Mouse (Mus musculus) kidney, postnatal 0 days (tissue): ENCODE results near the gene Rgs3. TPM values are rescaled to one million over a fixed set of nuclear protein-coding genes. Genes with fewer than 3 reads are reported as not detected.
"Not testable (repeated sequence)": the region's sequence is repeated elsewhere in the genome, so short reads cannot be mapped to it uniquely, and the experiment has no call there.

Source experiments
- ATAC-seq: fragments of 200-750 bp; cut with Nextera tagmentation; replicated peaks from 2 replicates; pipeline ENCODE4 v1.8.0; 2017; ENCODE audit warnings: low read depth, moderate number of reproducible peaks, moderate TSS enrichment, moderate library complexity; ENCODE audit not compliant: low FRiP score
- DNase-seq: peaks from one replicate; pipeline ENCODE4 v3.0.0-alpha.2; 2016; ENCODE audit warnings: low spot score
- H3K27ac ChIP-seq: fragments of 300-500 bp; sonication (generic); 2 replicates; pipeline ENCODE4 v1.5.1; 2014; ENCODE audit warnings: mild to moderate bottlenecking
- H3K27me3 ChIP-seq: fragments of 300-500 bp; sonication (generic); 2 replicates; pipeline ENCODE4 v1.6.1; 2014; ENCODE audit warnings: low read length, mixed read lengths; ENCODE audit not compliant: insufficient read depth
- H3K36me3 ChIP-seq: fragments of 300-500 bp; sonication (generic); 2 replicates; pipeline ENCODE4 v1.6.1; 2014; ENCODE audit warnings: low read length, mixed read lengths; ENCODE audit not compliant: insufficient read depth
- H3K4me1 ChIP-seq: fragments of 300-500 bp; sonication (generic); replicated peaks from 2 replicates; pipeline ENCODE4 v1.6.1; 2014; ENCODE audit warnings: antibody characterized with exemption, low read length, mixed read lengths; ENCODE audit not compliant: insufficient read depth
- H3K4me2 ChIP-seq: fragments of 300-500 bp; sonication (generic); 2 replicates; pipeline ENCODE4 v1.6.1; 2014; ENCODE audit warnings: mild to moderate bottlenecking, low read length, moderate library complexity, mixed read lengths
- H3K4me3 ChIP-seq: fragments of 300-500 bp; sonication (generic); replicated peaks from 2 replicates; pipeline ENCODE4 v1.5.1; 2014; ENCODE audit warnings: low read depth, low read length
- H3K9ac ChIP-seq: fragments of 300-500 bp; sonication (generic); 2 replicates; pipeline ENCODE4 v1.6.1; 2014; ENCODE audit warnings: low read depth, low read length
- H3K9me3 ChIP-seq: fragments of 300-500 bp; sonication (generic); replicated peaks from 2 replicates; pipeline ENCODE4 v1.6.1; 2016; ENCODE audit warnings: low read length, inconsistent platforms, mixed read lengths
- CTCF ChIP-seq: IDR thresholded peaks from 2 replicates; pipeline ENCODE4 v1.5.1; 2016; ENCODE audit warnings: antibody characterized with exemption, low read depth, mild to moderate bottlenecking, moderate library complexity
- WGBS: fragments of 180-500 bp; shearing (Covaris S2); extraction: QIAGEN DNeasy Blood & Tissue Kit; methylation state at CpG from one replicate; pipeline ENCODE4 v1.1.7; 2014; 5-methylcytosine and 5-hydroxymethylcytosine counted together
- polyA plus RNA-seq: library from polyadenylated mRNA; unstranded; fragments of >200 nt; fragmentation: Nextera tagmentation; extraction: Ambion mirVana; gene quantifications from 2 replicates; pipeline ENCODE4 v1.2.1, GENCODE M21; 2015

Rgs3 gene
- polyA plus RNA-seq, 1 experiment from 2014 or later, result 41.4 TPM

- H3K27me3 ChIP-seq, result no peaks in the 10 kb centered on the region; the same call in 1 of the 2 replicates
- H3K4me3 ChIP-seq, result peak overlapping the region; percentile 29
- peak overlapping the region; percentile 66; the same call in 1 of the 2 replicates for H3K27ac ChIP-seq
- H3K4me2 ChIP-seq, result peak overlapping the region; percentile 59
- ATAC-seq, result peak; percentile 23; the same call in 1 of the 2 replicates
- peaks cover 4% of the 10 kb centered on the region; the same call in 1 of the 2 replicates for H3K4me1 ChIP-seq
- peak overlapping the region; percentile 35; the same call in 1 of the 2 replicates for H3K9ac ChIP-seq
- WGBS, result 15% methylated on average over 18 of the region's 18 CpGs
- no peak for TF ChIP-seq CTCF
- H3K36me3 ChIP-seq, result no peaks in the 10 kb centered on the region
- no peaks in the 10 kb centered on the region for H3K9me3 ChIP-seq
- no peak for DNase-seq
Measured at GRCm38 (mm10) chr4:62582365-62583264, 23.0 kb downstream of the Rgs3 start.

GRCm38 (mm10) chr4:62583265-62584092 lies 23.8 kb downstream of the Rgs3 start:
- ATAC-seq (peak; percentile 87), DNase-seq (peak; percentile 76)
- H3K4me2 ChIP-seq, result peak overlapping the region; percentile 59
- peak; percentile 34; the same call in 1 of the 2 replicates for TF ChIP-seq CTCF
- H3K4me1 ChIP-seq, result peaks cover 4% of the 10 kb centered on the region; the same call in 1 of the 2 replicates
- peak overlapping the region; percentile 35; the same call in 1 of the 2 replicates for H3K9ac ChIP-seq
- H3K27me3 ChIP-seq, result no peaks in the 10 kb centered on the region; the same call in 1 of the 2 replicates
- 1% methylated on average over 39 of the region's 42 CpGs for WGBS
- no peaks in the 10 kb centered on the region for H3K36me3 ChIP-seq
- H3K27ac ChIP-seq, result peak overlapping the region; percentile 68
- H3K4me3 ChIP-seq, result peak overlapping the region; percentile 29
- no peaks in the 10 kb centered on the region for H3K9me3 ChIP-seq

GRCm38 (mm10) chr4:62587067-62587466 lies 27.4 kb downstream of the Rgs3 start:
- TF ChIP-seq CTCF, result no peak
- 89% methylated on average over 8 of the region's 8 CpGs for WGBS
- no peaks in the 10 kb centered on the region for H3K27me3 ChIP-seq
- H3K36me3 ChIP-seq, result no peaks in the 10 kb centered on the region
- DNase-seq, result no peak
- H3K4me1 ChIP-seq, result peaks cover 10% of the 10 kb centered on the region; the same call in 1 of the 2 replicates
- no peak overlapping the region for H3K4me2 ChIP-seq
- H3K9ac ChIP-seq, result no peak overlapping the region
- H3K9me3 ChIP-seq, result no peaks in the 10 kb centered on the region
- no peak overlapping the region for H3K4me3 ChIP-seq
- H3K27ac ChIP-seq, result no peak overlapping the region
- no peak for ATAC-seq

GRCm38 (mm10) chr4:62590878-62591277 lies 31.2 kb downstream of the Rgs3 start:
- WGBS, result 97% methylated on average over 1 of the region's 1 CpGs
- ATAC-seq (no peak), DNase-seq (no peak)
- peaks cover 6% of the 10 kb centered on the region; the same call in 1 of the 2 replicates for H3K4me1 ChIP-seq
- H3K36me3 ChIP-seq, result no peaks in the 10 kb centered on the region
- no peak overlapping the region for H3K4me2 ChIP-seq
- H3K9ac ChIP-seq, result no peak overlapping the region
- H3K4me3 ChIP-seq, result no peak overlapping the region
- H3K27me3 ChIP-seq, result no peaks in the 10 kb centered on the region
- H3K9me3 ChIP-seq, result no peaks in the 10 kb centered on the region
- TF ChIP-seq CTCF, result no peak
- no peak overlapping the region for H3K27ac ChIP-seq

GRCm38 (mm10) chr4:62591326-62591725 lies 31.7 kb downstream of the Rgs3 start:
- H3K9me3 ChIP-seq, result no peaks in the 10 kb centered on the region
- ATAC-seq (no peak), DNase-seq (peak; percentile 60)
- H3K4me3 ChIP-seq, result no peak overlapping the region
- 20% methylated on average over 11 of the region's 11 CpGs for WGBS
- peaks cover 6% of the 10 kb centered on the region; the same call in 1 of the 2 replicates for H3K4me1 ChIP-seq
- no peak overlapping the region; the same call in 1 of the 2 replicates for H3K4me2 ChIP-seq
- H3K27me3 ChIP-seq, result no peaks in the 10 kb centered on the region
- no peak for TF ChIP-seq CTCF
- no peaks in the 10 kb centered on the region for H3K36me3 ChIP-seq
- H3K27ac ChIP-seq, result no peak overlapping the region
- 0 out of 2 replicates have a peak overlapping the region, but pooled peaks have one; percentile 37 for H3K9ac ChIP-seq

- WGBS, result 89% methylated on average over 24 of the region's 24 CpGs
- not testable (repeated sequence) for H3K4me2 ChIP-seq, H3K27me3 ChIP-seq, H3K9me3 ChIP-seq, DNase-seq, H3K36me3 ChIP-seq, ATAC-seq, H3K9ac ChIP-seq, H3K4me3 ChIP-seq, H3K4me1 ChIP-seq, H3K27ac ChIP-seq
Measured at GRCm38 (mm10) chr4:62593546-62594240, 34.0 kb downstream of the Rgs3 start.
